Mouse (Mus musculus): ENCODE measurements at regions not wholly inside any gene's neighbourhood (a gene's known extent, or its start where the extent isn't known, plus 50 kb on each side); places are given as distances from the start of the nearest gene placed in this dataset.

DNA sequence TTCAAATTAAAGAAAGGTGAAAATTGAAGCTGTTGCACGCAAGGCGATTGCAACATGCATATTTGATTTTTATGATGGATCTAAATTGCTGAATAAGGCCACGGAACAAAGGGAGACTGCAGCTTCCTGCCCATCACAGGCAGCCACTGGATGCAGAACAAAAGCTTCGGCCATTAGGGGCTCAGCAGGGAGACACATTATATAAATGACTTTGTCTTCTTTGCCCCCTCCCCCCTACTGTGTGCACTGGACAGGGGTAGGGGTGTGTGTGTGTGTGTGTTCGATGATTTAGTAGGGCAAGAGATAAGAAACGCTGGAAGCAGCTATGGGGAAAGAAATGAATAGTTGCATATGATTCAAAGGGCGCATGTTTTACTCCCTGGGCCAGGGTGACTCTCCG, 481.2 kb upstream of the Pmfbp1 start:
- peak; percentile 88 for DNase-seq (ENCODE audit: low read depth, low spot score)

DNA sequence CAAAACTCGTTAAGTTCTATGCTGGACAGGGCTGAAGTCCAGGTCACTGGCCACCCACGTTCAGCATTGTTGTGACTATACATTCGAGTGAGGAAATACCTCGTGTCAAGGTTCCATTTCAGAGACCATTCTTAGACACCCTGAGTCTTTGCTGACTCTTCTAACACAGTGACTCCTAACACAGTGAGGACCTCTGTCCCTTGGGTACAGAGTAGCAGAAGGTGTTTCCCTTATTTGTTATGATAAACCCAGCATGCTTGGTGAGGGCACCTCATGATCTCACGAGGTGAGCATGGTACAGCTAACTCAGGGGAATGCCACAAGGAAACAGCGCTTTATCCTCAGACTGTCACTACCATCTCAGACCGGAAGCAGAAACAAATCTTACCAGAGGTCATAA, 480.2 kb upstream of the Pmfbp1 start:
- no peak for DNase-seq (ENCODE audit: low read depth, low spot score)

DNA sequence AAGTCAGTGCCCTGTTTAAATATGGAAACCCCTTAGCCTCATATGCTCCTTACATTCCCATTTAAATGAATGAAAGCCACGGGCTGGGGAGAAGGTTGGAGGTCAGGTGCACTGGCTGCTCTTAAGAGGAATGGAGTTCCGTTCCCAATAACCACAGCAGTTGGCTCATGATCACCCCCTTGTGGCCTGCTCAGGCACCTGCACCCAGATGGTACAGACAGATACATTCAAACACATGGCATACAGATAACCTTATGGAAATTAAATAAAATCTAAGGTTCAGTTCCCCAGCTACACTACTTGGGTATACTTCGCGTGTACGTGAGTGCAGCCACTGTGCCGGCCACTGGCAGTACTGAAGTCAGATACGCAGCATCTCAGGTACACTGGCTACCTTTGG, 479.1 kb upstream of the Pmfbp1 start:
- peak; percentile 71 for DNase-seq (ENCODE audit: low read depth, low spot score)

DNA sequence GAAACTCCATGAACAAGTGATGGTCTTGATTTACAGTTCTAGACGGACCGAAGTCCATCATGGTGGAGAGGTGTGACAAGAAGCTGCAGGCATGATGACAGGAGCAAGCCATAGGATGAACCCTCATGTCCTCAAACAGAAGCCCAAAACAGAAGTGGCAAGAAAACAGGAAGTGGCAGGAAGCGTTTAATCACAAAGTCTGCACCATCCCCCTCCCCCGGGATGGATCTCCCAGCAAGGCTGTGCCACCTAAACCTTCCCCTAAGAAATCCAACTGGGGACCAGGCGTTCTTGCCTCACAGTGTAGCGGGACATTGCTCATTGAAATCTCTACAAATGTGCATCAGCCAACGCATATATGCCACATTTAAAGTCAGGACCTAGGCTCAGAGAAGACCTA, 474.3 kb upstream of the Pmfbp1 start:
- DNase-seq (ENCODE audit: low read depth, low spot score): no peak

DNA sequence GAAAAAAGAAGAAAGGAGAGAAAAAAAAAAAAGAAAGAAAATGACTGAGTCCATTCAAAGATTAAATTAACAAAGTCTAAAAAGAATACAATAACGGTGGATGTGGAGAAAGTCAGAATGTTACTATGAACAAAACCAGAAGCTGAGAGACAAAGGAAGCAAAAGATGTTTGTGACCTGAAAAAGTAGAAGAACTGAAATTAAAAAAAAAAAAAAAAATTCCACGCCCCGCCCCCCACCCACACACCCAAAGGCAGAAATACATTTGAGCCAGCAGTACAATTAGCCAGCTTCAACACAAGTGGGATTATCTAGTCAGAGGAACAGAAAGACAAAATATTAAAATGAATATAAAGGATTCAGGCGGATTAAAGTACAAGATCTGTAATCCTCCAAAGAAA, 473.7 kb upstream of the Pmfbp1 start:
- no peak for DNase-seq (ENCODE audit: low read depth, low spot score)

DNA sequence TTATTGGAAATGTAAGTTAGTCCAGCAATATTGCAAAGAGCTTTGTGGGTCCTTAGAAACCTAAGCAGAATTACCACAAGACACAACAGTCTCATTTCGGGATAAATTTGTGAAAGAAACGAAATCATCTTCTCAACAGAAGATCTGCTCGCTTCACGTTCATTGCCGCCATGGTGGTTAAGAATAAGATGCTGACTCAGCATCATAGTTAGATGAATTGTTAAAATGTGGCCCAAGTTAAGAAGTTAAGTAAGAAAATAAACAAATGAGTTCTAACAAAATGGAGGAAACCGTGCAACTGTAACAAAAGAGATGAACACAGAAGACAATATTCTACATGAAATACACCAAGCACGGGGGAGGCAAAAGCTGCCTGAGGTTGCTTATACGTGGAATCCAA, 465.9 kb upstream of the Pmfbp1 start:
- DNase-seq (ENCODE audit: low read depth, low spot score): no peak

DNA sequence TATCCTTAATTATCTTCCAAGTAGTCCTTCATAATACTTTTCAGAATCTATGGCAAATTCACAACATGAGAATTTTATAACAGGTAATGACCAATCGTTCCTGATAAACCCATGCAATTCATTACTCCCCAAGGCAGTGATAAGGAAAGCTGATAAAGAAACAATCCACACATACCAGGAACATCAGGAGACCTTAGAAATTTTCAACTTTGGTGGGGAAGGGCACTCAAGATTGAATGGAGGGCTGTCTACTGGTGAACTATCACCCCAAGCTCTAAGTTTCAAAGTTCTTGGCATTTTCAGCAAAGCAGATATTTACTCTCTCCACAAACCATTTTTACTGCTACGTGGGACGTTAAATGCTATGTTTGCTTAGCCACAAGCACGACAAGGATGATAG, 440.2 kb upstream of the Pmfbp1 start:
- no peak for DNase-seq (ENCODE audit: low read depth, low spot score)

DNA sequence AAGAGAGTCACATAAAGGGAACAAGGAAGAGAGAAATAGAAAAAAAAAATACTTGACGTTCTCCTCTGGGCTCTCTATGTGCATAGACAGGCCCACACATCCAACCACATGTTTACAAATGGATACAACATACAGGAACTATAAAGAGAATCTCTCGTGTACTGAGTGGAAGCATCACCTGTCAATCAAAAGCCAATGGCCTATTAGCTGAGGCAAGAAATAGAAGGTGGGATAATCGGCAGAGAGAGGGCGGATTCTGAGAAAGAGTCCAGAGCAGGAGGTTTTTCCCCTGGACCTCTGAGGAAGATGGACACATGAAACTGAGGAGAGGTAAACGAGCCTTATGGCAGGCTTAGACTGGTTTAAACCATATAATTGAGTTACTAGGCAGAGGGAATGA, 434.7 kb upstream of the Pmfbp1 start:
- peak; percentile 78 for DNase-seq (ENCODE audit: low read depth, low spot score)

DNA sequence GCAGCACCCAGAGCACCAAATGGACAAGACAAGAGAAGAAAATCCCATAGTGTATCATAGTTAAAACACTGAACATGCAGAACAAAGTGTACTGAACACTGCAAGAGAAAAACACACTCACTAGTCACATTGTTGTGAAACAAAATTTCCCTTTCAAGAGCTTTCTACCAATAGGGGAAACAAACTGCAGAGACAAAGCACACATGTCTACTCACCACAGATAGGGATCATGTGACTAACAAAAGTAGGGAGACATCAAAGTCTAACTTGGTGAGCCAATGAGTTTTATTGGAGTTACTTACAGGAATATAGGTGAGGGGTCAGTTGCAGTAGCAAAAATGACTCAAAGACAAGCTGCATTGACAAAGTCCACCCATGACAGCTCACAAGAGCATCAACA, 431.5 kb upstream of the Pmfbp1 start:
- no peak for DNase-seq (ENCODE audit: low read depth, low spot score)

DNA sequence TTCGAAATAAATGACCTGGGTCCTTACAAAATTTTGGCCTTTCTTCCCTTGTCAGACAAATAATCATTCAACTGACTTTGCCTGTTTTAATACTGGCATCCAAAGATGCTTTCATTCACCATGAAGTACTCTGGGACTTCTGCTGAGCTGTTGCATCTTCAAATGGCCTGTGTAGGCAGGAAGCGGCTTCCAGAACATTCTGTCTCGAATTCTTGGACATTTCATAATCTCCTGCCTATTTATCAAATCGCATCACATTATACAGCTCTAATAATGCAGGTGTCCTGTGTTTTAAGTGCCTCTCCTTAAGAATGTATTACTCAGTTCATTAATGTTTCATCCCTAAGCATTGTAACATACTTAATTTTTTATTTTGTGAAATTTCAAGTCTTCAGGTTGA, 420.1 kb upstream of the Pmfbp1 start:
- no peak for DNase-seq (ENCODE audit: low read depth, low spot score)

DNA sequence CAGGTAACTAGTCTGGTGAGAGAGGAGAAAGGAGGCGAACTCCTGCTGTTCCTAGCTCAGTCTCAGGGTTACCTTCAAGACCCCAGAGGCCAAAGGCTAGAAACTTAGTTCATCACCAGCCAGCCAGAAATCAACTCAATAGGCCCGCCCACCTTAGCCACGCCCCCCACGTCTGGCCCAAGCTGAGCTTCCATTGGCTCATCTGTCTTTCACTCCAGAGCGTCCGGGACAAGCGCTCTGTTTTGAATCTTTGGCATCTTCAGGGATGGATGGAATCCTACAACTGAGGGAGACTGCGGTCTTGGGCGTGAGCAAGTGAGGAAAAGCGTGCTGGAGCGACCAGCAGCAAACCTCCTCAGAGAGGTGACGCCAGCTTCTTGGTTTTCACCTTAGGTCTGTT, 418.8 kb upstream of the Pmfbp1 start:
- peak; percentile 94 for DNase-seq (ENCODE audit: low read depth, low spot score)

DNA sequence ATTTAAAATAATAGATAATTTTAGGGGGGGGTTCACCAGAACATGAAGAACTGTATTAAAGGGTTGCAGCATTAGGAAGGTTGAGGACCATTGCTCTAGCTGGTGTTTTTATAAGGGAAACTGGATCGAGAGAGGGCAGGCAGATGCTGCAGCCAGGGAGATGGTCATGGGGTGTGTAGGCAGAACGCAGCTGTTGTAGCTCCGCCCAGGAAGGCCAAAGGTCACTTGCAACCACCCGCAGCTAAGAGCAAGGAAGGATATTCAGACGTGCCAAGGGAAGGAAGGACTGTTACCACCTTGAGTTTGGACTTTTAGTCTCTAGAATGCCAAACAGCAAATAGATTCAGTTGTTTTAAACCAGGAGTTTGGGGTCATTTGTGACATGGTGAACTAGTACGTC, 414.6 kb upstream of the Pmfbp1 start:
- DNase-seq (ENCODE audit: low read depth, low spot score): peak; percentile 65

DNA sequence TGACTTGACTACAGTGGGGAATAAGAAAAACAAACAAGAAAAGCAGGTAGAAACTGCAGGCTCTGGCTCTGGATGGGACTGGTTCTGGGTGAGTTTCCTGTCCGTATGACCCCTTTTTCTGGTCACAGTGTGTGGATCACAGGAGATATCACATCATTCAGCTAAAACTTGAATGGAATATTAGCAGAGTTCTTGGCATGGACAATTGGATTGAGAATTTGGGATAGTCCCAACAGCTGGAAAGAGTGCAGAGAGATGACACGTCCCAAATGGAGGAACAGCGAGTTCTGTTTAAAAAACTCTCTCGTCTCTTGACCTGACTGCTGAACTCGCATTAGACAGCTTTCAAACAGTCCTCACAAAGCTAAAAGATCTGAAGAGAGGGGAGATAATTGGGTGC, 412.5 kb upstream of the Pmfbp1 start:
- no peak for DNase-seq (ENCODE audit: low read depth, low spot score)

DNA sequence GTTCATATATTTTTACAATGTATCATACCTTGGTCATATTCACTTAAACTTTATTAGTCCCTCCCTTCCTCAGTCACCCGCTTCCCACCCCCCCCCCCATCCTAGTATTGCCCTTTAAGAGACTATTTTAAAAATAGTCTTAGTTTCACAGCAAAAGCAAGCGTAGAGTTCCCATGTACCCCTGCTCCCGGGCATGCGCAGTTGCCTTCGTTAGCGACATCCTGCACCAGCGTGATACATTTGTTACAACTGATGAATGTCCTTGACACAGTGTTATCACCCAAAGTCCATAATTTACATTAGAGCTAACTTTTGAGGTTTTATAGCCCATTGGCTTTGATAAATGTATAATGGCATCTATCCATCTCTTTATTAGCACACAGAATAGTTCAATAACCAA, 408.7 kb upstream of the Pmfbp1 start:
- DNase-seq (ENCODE audit: low read depth, low spot score): no peak

DNA sequence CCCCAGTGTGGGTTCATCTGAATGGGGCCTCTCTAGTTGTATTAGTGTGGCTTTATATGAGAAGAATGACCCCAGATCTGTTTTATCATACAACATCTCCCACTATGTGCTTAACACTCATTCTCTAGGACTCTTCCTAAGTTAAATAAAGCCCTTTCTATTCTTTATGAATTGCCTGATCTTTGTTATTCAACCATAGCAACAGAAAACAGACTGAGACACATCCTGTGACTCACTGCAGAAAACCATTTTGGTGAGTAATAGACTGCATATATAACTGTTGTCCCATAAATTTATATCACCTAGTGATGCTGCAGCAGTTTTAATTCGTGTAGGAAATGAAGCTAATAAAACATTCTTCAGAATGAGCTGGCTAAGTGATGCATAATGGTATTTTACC, 406.0 kb upstream of the Pmfbp1 start:
- no peak for DNase-seq (ENCODE audit: low read depth, low spot score)

DNA sequence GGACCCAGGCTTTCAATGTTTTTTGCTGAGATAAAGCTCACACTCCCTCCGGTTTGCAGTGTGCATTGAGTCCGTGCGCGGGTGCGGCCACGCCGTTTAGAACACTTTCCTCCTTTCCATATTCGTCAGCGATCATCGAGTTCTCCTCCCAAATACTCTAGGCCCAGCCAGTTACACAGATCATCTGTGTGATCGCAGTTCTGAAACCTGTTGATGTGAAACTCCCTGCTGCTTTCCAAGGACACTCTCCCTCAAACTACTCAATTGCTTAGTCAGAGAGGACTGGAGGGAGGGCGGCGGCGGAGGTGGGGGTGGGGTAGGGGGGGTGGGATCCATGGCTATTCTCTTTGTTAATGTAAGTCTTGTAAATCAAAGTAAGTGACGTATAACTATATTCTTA, 394.2 kb upstream of the Pmfbp1 start:
- peak; percentile 58 for DNase-seq (ENCODE audit: low read depth, low spot score)

DNA sequence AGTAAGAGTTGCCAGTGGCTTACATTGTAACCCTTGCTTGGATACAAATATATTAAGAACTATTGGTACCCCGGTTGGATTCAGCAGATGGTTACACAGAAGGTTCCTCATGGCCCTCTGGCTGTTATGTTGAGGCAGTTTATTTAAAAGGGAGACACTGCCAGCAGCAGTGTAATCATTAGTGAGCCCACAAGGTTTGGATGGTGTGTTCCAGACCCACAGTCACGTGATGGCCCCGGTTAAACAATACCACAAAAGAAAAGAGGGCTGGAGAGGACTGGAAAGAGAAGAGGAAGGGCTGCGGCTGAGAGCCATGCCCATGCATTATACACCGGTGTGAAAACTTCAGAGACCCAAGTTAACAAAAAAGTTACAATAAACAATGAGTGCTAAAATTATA, 392.4 kb upstream of the Pmfbp1 start:
- no peak for DNase-seq (ENCODE audit: low read depth, low spot score)

DNA sequence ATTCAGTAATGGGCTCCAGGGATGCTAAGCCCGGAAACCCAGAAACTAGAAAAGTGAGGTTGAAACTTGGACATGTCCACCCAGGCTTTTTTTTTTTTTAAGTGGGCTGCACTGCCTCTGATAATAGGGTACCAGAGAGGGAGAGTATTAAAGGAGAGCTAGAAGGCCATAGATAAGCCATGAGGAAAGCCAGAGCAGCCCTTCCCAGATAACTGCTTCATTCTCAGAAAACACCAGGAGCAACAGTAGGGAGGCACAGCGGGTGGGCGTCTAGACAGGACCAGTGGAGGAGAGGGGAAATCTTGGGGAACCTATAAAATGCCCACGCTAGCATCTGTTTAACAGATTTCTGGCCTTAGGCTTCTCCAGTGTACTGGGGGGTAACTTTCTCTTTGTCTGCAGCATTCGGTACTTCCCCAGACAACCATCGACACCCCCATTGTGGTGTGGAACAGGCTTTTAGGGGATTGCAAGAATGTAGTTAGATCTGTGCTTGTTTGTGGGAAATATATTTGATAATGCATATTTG, 389.0 kb upstream of the Pmfbp1 start:
- no peak for DNase-seq (ENCODE audit: low read depth, low spot score)

DNA sequence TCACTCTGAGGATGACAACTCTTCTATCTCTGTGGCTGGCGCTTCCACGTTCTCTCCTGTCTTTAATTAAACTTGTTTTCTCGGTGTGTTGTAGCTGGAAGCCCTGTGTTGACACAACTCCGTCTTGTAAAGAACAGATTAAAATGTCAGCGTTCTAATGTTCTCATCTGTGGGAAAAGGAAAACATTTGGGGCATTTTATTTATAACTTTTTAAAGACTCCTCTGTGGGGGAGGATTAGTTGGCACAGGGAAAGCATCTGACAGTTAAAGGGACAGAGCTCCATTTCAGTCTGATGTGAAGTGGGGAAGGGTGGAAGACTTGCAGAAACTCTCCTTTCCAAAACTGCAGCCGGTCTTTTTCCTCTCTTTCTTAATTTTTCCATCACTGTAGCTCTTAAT, 388.1 kb upstream of the Pmfbp1 start:
- DNase-seq (ENCODE audit: low read depth, low spot score): no peak

DNA sequence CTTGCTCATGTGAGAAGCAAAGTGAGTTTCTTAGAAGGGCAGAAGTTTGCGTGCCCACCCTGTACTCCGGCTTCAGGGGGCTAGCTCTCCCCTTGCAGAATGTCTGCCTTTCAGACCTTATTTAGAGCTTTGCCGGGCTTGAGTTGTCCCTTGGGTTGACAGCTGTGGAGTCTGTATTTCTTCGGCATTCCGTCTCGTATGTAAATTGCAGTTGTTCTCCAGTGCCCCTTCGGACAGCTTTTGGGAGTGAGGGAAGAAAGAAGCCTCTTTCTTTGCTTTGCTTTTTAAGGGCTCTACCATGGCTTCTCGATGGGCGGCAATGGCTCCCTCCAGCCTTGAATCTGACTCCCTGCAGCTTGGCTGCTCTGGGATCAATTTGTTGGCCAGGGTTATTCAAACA, 386.9 kb upstream of the Pmfbp1 start:
- no peak for DNase-seq (ENCODE audit: low read depth, low spot score)

DNA sequence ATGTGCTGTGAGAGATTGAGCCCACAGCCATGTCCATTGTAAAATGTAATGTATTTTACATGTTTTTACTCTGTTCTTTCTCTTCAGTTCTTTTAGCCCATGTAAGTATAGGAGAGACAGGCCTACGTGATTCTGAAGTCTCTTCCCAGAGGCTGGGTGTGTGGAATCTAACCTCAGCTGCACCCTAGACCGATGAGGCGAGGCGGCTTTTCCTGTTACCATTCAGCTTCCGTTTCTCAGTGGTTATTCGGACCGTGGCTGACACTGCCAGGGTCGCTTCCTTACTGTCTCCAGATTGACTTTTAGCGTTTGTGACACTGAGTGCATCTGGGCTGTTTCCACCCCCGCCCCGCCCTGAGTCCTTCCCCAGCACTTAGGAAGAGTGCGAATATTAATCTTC, 386.1 kb upstream of the Pmfbp1 start:
- DNase-seq (ENCODE audit: low read depth, low spot score): peak; percentile 13

DNA sequence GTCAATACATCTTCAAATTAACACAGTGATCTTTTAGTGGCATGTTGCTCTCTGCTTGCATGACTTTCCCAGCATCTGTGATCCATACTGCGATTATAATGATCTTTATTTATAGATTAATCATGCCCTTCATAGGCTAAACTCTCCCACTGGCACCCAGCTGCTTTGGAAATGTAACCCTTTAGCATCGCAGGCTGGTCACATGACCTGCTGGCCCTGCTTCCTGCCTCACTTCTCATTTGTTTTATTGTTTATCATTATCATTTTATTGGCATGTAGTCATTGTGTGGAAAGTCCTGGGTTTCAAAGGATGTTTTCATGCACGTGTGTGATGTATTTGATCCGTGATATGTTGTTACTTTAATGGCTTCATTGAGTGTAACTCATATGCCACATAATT, 384.4 kb upstream of the Pmfbp1 start:
- no peak for DNase-seq (ENCODE audit: low read depth, low spot score)

DNA sequence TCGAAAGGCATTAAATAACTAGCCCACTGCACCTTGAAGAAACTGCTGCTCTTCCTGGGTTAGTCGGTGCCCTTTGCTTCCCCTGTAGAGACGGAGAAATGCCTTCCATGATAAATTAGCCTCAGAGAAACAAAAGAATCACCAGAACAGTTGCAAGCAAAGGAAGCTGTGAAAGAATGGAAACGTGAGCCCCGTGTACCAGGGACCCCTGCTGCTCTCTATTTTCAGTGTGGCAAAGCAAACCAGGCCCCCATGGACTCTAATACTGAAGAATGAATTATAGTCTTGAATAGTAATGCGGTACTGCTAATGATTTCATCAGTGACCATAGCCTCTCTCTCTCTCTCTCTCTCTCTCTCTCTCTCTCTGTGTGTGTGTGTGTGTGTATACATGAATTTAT, 372.1 kb upstream of the Pmfbp1 start:
- no peak for DNase-seq (ENCODE audit: low read depth, low spot score)

DNA sequence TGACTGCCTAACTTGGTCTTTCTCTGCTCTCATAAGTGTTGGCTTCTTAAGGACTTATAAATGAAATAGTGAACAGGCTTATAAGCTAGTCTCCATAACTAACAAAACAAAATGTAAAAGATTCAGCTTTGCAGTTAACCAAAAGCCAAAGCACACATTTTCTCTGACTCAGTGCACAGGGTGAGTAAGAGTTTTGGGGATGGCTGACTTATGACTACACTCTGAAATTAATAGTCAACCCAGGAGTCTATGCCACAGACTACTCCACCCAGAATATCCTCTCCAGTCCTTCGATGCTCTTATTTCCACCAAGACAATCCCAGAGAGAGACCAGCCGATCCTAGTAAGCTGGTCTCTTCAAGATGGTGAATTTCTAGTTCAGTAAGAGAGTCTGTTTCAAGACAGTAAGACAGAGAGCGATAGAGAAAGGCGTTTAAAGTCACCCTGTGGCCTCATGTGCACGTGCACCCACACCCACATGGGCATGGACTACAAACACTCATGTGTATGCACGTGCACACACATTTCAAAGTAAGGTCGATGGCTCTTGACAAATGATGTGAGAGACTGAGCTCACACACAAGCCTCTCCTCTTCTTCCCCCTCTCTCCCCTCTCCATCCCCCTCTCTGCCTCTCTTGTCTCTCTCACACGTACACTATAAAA, 351.2 kb upstream of the Pmfbp1 start:
- DNase-seq (ENCODE audit: low read depth, low spot score): no peak
